Mouse (Mus musculus): ENCODE measurements around the gene Coch. TPM values are rescaled to one million over a fixed set of nuclear protein-coding genes. Genes with fewer than 3 reads are reported as not detected.
"Not testable (repeated sequence)": the region's sequence is repeated elsewhere in the genome, so short reads cannot be mapped to it uniquely, and the experiment has no call there.

Coch gene
- polyA plus RNA-seq, 1 experiment: not detected

DNA sequence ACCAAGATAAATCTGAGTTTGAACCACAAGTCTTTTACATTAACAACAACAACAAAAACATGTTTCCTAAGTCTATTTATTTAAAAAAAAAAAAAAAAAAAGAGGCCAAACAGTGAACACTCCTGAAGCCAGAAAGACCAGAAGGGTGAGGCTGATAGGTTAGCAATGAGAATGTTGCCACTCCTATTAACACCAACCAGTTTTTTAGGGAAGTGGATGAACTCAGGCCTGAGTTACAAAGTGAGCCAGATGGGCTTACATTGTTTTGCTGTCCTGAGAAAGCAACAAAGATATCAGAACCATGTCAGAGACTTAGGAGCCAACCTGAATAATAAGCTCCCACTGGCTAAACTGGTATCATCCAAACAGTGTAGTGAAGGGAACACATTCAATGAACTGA lies 27.4 kb downstream of the Coch start:
- Histone ChIP-seq H3K4me3 (ENCODE audit: insufficient read depth, low read depth, low read length) (no peak overlapping the region), H3K27ac (replicated peaks; ENCODE audit: low read depth, low read length) (no peak overlapping the region)

GRCm38 (mm10) chr12:51621161-51621560 lies 28.0 kb downstream of the Coch start:
- no peak overlapping the region for H3K27ac ChIP-seq (replicated peaks; ENCODE audit: low read depth, low read length)
- no peaks in the 10 kb centered on the region for H3K4me1 ChIP-seq (ENCODE audit: control insufficient read depth, insufficient read depth, insufficient read length, low read length)
- H3K4me3 ChIP-seq (ENCODE audit: insufficient read depth, low read depth, low read length): no peak overlapping the region

More for the DNA sequence above, 27.4 kb downstream of the Coch start:
- no peaks in the 10 kb centered on the region for H3K4me1 ChIP-seq (ENCODE audit: control insufficient read depth, insufficient read depth, insufficient read length, low read length)

DNA sequence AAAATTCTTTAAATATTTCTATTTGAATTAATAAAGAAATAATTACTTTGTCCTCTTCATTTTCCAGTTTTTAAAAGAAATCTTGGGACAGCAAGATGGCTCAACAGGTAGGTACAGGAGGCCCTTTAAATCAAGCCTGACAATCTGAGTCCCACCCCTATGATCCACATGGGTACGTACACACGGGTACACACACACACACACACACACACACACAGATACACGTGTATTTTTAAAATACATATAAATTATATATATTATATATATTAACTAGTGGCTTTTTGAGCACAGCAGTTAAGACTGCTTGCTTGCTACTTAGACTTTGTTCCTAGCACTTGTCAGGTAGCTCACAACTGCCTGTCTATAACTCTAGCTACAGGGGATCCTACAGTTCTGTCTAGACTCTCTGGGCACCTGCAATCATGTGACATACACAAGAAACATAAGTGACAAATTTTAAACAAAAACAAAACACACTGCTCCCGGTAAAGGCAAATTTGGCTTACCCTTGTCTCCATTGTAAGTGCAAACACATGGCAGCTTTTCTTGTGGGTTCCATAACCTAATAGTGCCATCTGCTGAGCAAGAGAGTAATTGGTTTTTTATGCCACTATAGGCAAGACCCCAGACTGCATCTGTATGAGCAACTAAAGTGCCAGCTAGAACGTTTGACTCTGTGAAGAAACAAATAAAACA lies 29.7 kb downstream of the Coch start:
- no peak overlapping the region for H3K4me3 ChIP-seq (ENCODE audit: insufficient read depth, low read depth, low read length)
- no peaks in the 10 kb centered on the region for H3K4me1 ChIP-seq (ENCODE audit: control insufficient read depth, insufficient read depth, insufficient read length, low read length)
- no peak overlapping the region for H3K27ac ChIP-seq (replicated peaks; ENCODE audit: low read depth, low read length)

GRCm38 (mm10) chr12:51623366-51623694 lies 30.2 kb downstream of the Coch start:
- Histone ChIP-seq H3K4me3 (ENCODE audit: insufficient read depth, low read depth, low read length) (no peak overlapping the region), H3K4me1 (ENCODE audit: control insufficient read depth, insufficient read depth, insufficient read length, low read length) (no peaks in the 10 kb centered on the region), H3K27ac (replicated peaks; ENCODE audit: low read depth, low read length) (no peak overlapping the region)

DNA sequence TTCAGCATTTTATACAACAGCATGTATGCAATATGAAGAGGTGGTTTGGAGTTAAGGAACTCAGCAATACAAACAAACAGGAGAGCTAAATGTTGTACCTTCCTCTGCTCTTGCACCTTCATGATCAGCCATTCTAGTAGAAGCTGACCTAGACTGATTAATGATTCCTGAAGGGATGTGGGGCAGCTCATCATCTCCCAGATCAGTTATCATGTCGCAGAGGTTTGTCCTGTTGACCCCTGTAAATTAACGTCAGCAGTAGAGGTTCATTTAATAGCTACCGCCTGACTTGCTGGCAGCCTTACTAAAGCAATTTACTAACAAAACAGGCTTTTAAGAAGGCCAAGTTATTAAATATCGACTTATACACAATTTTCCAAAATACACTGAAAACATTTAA lies 40.3 kb downstream of the Coch start:
- no peaks in the 10 kb centered on the region for H3K4me1 ChIP-seq (ENCODE audit: control insufficient read depth, insufficient read depth, insufficient read length, low read length)
- no peak overlapping the region for H3K4me3 ChIP-seq (ENCODE audit: insufficient read depth, low read depth, low read length)
- no peak overlapping the region for H3K27ac ChIP-seq (replicated peaks; ENCODE audit: low read depth, low read length)

GRCm38 (mm10) chr12:51636260-51636659 lies 43.1 kb downstream of the Coch start:
- no peaks in the 10 kb centered on the region for H3K4me1 ChIP-seq (ENCODE audit: control insufficient read depth, insufficient read depth, insufficient read length, low read length)
- no peak overlapping the region for H3K27ac ChIP-seq (replicated peaks; ENCODE audit: low read depth, low read length)
- H3K4me3 ChIP-seq (ENCODE audit: insufficient read depth, low read depth, low read length): no peak overlapping the region

DNA sequence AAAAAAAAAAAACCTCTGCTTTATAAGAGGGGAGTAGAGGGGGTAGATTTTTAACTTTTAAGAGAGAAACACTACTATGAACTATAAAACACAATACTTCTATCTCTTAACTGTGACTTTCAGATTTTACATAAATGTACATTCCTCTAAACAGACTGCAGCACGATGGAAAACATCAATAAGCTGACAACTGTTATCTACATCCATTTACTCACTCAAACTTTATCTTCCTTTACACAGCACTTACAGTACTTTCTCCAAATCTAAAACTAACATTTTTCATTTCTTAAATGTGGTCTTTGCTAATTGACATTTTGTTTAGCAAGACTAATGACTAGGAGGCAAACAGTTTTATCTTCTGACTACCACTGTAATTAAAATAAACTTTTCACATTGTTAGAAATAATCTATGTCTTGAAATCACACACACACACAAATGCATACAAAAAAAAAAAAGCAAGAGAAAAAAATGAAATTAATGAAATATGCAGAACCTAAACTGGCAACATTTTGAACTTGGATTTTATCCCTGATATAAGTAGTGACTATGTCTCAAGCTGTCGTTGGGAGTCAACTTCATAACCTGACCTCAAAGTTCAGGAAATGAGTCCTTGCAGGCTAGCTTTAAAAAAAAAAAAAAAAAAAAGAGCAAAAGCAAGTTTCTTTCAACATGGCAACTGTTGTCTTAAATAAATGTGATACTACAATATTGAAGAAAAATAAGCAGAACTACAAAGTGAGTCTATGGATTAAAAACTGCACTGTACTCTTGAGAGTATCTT lies 43.7 kb downstream of the Coch start:
- Histone ChIP-seq H3K27ac (replicated peaks; ENCODE audit: low read depth, low read length) (no peak overlapping the region), H3K4me1 (ENCODE audit: control insufficient read depth, insufficient read depth, insufficient read length, low read length) (no peaks in the 10 kb centered on the region), H3K4me3 (ENCODE audit: insufficient read depth, low read depth, low read length) (no peak overlapping the region)

DNA sequence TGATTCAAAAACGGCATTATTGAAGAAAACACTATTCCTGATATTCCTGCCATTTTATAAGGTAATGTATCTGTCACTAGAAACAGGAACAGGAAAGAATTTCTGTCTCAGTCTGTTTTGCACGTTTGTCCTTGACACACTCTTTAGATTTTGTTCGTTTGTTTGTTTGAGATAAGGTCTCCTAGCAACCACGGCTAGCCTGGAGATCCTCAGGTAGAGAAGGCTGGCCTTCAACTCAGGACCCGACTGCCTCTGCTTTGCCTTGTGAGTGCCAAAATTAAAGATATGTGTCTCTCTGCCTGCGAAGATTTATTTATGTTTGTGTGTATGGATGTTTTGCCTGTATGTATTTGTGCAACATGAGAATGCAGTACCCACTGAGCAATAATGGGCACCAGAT lies 48.7 kb downstream of the Coch start:
- Histone ChIP-seq H3K4me1 (ENCODE audit: control insufficient read depth, insufficient read depth, insufficient read length, low read length) (no peaks in the 10 kb centered on the region), H3K4me3 (ENCODE audit: insufficient read depth, low read depth, low read length) (no peak overlapping the region), H3K27ac (replicated peaks; ENCODE audit: low read depth, low read length) (no peak overlapping the region)

DNA sequence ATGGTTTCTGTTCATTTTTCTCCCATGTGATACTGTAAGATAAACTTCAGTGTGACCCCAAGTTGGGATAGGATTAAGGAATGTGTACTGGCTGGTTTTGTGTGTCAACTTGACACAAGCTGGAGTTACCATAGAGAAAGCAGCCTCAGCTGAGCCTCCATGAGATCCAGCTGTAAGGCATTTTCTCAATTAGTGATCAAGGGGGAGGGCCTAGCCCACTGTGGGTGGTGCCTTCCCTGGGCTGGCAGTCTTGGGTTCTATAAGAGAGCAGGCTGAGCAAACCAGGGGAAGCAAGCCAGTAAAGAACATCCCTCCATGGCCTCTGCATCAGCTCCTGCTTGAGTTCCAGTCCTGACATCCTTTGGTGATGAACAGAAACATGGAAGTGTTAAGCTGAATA lies 56.3 kb downstream of the Coch start:
- H3K4me1 ChIP-seq (ENCODE audit: control insufficient read depth, insufficient read depth, insufficient read length, low read length); H3K4me3 ChIP-seq (ENCODE audit: insufficient read depth, low read depth, low read length); H3K27ac ChIP-seq (replicated peaks; ENCODE audit: low read depth, low read length): not testable (repeated sequence)

Other genes starting within 250 kb of the Coch start
- 1.7 and 2.1 TPM in 2 replicates for gene G2e3, start 245.3 kb upstream of the Coch start, polyA plus RNA-seq (2012; ENCODE audit: insufficient read depth, insufficient read length, missing spikeins)
- 52.7 and 68.7 TPM in 2 replicates for gene Scfd1, start 215.8 kb upstream of the Coch start, polyA plus RNA-seq (2012; ENCODE audit: insufficient read depth, insufficient read length, missing spikeins)
- gene Ap4s1, start 97.7 kb downstream of the Coch start, polyA plus RNA-seq (2012; ENCODE audit: insufficient read depth, insufficient read length, missing spikeins): 76.3 and 112 TPM in 2 replicates
- gene Strn3, start 98.6 kb downstream of the Coch start, polyA plus RNA-seq (2012; ENCODE audit: insufficient read depth, insufficient read length, missing spikeins): 61.5 and 67.4 TPM in 2 replicates
- gene Hectd1, start 236.2 kb downstream of the Coch start, polyA plus RNA-seq (2012; ENCODE audit: insufficient read depth, insufficient read length, missing spikeins): 27.3 and 27.8 TPM in 2 replicates

Data from brown adipose tissue, adult 24 weeks (tissue).